In genomic region chr3:134630135-134630516, GRCm38 (mm10) we compare ENCODE assay signal across 8 mouse cellular contexts.
A peak's percentile ranks its signal among the peaks of the same experiment; 100 is the strongest.
DNase-seq lines count a peak whose midpoint lies in the region; ATAC-seq and TF ChIP-seq lines count a peak whose summit lies in the region.

No protein-coding gene starts in this region.

- no peaks in the 10 kb centered on the region for H3K4me1 ChIP-seq in kidney, embryonic 14.5 days (ENCODE audit: control insufficient read depth, insufficient read depth, low read length)
- H3K4me1 ChIP-seq in embryonic facial prominence, embryonic 12.5 days: no peaks in the 10 kb centered on the region; the same call in 1 of the 2 replicates
- no peaks in the 10 kb centered on the region for H3K4me1 ChIP-seq in heart, postnatal 0 days (ENCODE audit: control insufficient read depth, insufficient read depth)
- H3K4me1 ChIP-seq in midbrain, embryonic 13.5 days (replicated peaks): 0 out of 2 replicates have a peak, but pooled peaks cover 3% of the 10 kb centered on the region

- TF ChIP-seq EP300 in heart, postnatal 0 days (IDR thresholded peaks at IDR 0.05; ENCODE audit: low read depth): no peak

- no peak for DNase-seq in kidney, postnatal 14 days
- no peak for DNase-seq in heart, postnatal 0 days (ENCODE audit: low spot score)
- DNase-seq in ovary, postnatal 10 days (ENCODE audit: low spot score): no peak
- DNase-seq in cerebellum, adult 8-10 months: no peak

- no peaks in the 10 kb centered on the region for H3K9me3 ChIP-seq in kidney, embryonic 14.5 days (ENCODE audit: control insufficient read depth, low read length)
- H3K9me3 ChIP-seq in embryonic facial prominence, embryonic 12.5 days: no peaks in the 10 kb centered on the region
- H3K9me3 ChIP-seq in heart, postnatal 0 days (replicated peaks; ENCODE audit: control insufficient read depth, low read length): no peaks in the 10 kb centered on the region
- no peaks in the 10 kb centered on the region for H3K9me3 ChIP-seq in midbrain, embryonic 13.5 days

- no peak for TF ChIP-seq CTCF in heart, postnatal 0 days (IDR thresholded peaks at IDR 0.05; ENCODE audit: low read depth)

- whole genome bisulfite sequencing in kidney, embryonic 14.5 days: 40% methylated on average over 9 of the region's 9 CpGs
- 17% methylated on average over 9 of the region's 9 CpGs for WGBS in embryonic facial prominence, embryonic 12.5 days
- 26% methylated on average over 9 of the region's 9 CpGs for WGBS in heart, postnatal 0 days
- WGBS in midbrain, embryonic 13.5 days: 36% methylated on average over 9 of the region's 9 CpGs

- peak overlapping the region; percentile 27; the same call in 1 of the 2 replicates for H3K4me2 ChIP-seq in kidney, embryonic 14.5 days (replicated peaks; ENCODE audit: low read depth, low read length)
- peak overlapping the region; percentile 54 for H3K4me2 ChIP-seq in embryonic facial prominence, embryonic 12.5 days (replicated peaks)
- peak overlapping the region; percentile 43 for H3K4me2 ChIP-seq in heart, postnatal 0 days (ENCODE audit: low read depth, low read length)
- peak overlapping the region; percentile 41 for H3K4me2 ChIP-seq in midbrain, embryonic 13.5 days (replicated peaks)

- peak; percentile 53; the same call in 1 of the 2 replicates for ATAC-seq in kidney, embryonic 14.5 days (ENCODE audit: low FRiP score, low TSS enrichment)
- ATAC-seq in embryonic facial prominence, embryonic 12.5 days (ENCODE audit: insufficient number of reproducible peaks, insufficient read depth, low FRiP score, low TSS enrichment): no peak
- ATAC-seq in heart, postnatal 0 days (ENCODE audit: insufficient read depth, low read depth): no peak
- ATAC-seq in midbrain, embryonic 13.5 days: peak; percentile 61; the same call in 1 of the 2 replicates
- ATAC-seq in erythroblast, adult 5-6 weeks (replicated peaks; ENCODE audit: low FRiP score, poor library complexity, severe bottlenecking): no peak

- no peak overlapping the region for H3K27ac ChIP-seq in kidney, embryonic 14.5 days (ENCODE audit: low read depth, low read length)
- H3K27ac ChIP-seq in embryonic facial prominence, embryonic 12.5 days: no peak overlapping the region
- H3K27ac ChIP-seq in heart, postnatal 0 days (ENCODE audit: low read depth): no peak overlapping the region
- H3K27ac ChIP-seq in midbrain, embryonic 13.5 days: no peak overlapping the region

- no peaks in the 10 kb centered on the region for H3K27me3 ChIP-seq in kidney, embryonic 14.5 days (ENCODE audit: control insufficient read depth, insufficient read depth, low read length)
- H3K27me3 ChIP-seq in embryonic facial prominence, embryonic 12.5 days: no peaks in the 10 kb centered on the region
- no peaks in the 10 kb centered on the region for H3K27me3 ChIP-seq in heart, postnatal 0 days (ENCODE audit: control insufficient read depth, insufficient read depth, low read length)
- no peaks in the 10 kb centered on the region for H3K27me3 ChIP-seq in midbrain, embryonic 13.5 days

- no peaks in the 10 kb centered on the region for H3K36me3 ChIP-seq in kidney, embryonic 14.5 days (ENCODE audit: control insufficient read depth, insufficient read depth, low read length)
- H3K36me3 ChIP-seq in embryonic facial prominence, embryonic 12.5 days: no peaks in the 10 kb centered on the region
- H3K36me3 ChIP-seq in heart, postnatal 0 days (replicated peaks; ENCODE audit: control insufficient read depth, insufficient read depth, low read length): no peaks in the 10 kb centered on the region
- no peaks in the 10 kb centered on the region for H3K36me3 ChIP-seq in midbrain, embryonic 13.5 days

- H3K4me3 ChIP-seq in kidney, embryonic 14.5 days (ENCODE audit: low read length): peak overlapping the region; percentile 13
- peak overlapping the region; percentile 32 for H3K4me3 ChIP-seq in embryonic facial prominence, embryonic 12.5 days
- peak overlapping the region; percentile 12; the same call in 1 of the 2 replicates for H3K4me3 ChIP-seq in heart, postnatal 0 days (ENCODE audit: low read depth, low read length)
- H3K4me3 ChIP-seq in midbrain, embryonic 13.5 days (replicated peaks): no peak overlapping the region

- no peak overlapping the region for H3K9ac ChIP-seq in kidney, embryonic 14.5 days (ENCODE audit: low read depth, low read length)
- no peak overlapping the region for H3K9ac ChIP-seq in embryonic facial prominence, embryonic 12.5 days
- no peak overlapping the region for H3K9ac ChIP-seq in heart, postnatal 0 days (replicated peaks; ENCODE audit: low read depth, low read length)
- no peak overlapping the region for H3K9ac ChIP-seq in midbrain, embryonic 13.5 days (replicated peaks)

Comparison
In these comparisons a context has a peak if more than half of its experiments do, and no peak if none do; other contexts are left out.
1. ATAC-seq: peak in kidney, embryonic 14.5 days (single experiment) and midbrain, embryonic 13.5 days (single experiment); none in embryonic facial prominence, embryonic 12.5 days (single experiment), heart, postnatal 0 days (single experiment) and erythroblast, adult 5-6 weeks (single experiment).
2. Peak in every context shown above with its lines, with median percentiles within 50 percentile points of each other: H3K4me2 ChIP-seq.